Mouse (Mus musculus) midbrain, embryonic 15.5 days (tissue): ENCODE measurements around the gene Gnat3. TPM values are rescaled to one million over a fixed set of nuclear protein-coding genes. Genes with fewer than 3 reads are reported as not detected.

Experiments
- ATAC-seq: fragments of 200-750 bp; cut with Nextera tagmentation; replicated peaks from 2 replicates; pipeline ENCODE4 v1.8.0; 2017; ENCODE audit warnings: moderate TSS enrichment
- H3K27ac ChIP-seq: fragments of 300-500 bp; sonication (generic); 2 replicates; pipeline ENCODE4 v1.5.1; 2015; ENCODE audit warnings: mild to moderate bottlenecking, inconsistent platforms
- H3K27me3 ChIP-seq: fragments of 300-500 bp; sonication (generic); replicated peaks from 2 replicates; pipeline ENCODE4 v1.6.1; 2015; ENCODE audit warnings: inconsistent platforms
- H3K36me3 ChIP-seq: fragments of 300-500 bp; sonication (generic); replicated peaks from 2 replicates; pipeline ENCODE4 v1.6.1; 2015; ENCODE audit warnings: inconsistent platforms
- H3K4me1 ChIP-seq: fragments of 300-500 bp; sonication (generic); 2 replicates; pipeline ENCODE4 v1.6.1; 2015; ENCODE audit warnings: inconsistent platforms
- H3K4me2 ChIP-seq: fragments of 300-500 bp; sonication (generic); 2 replicates; pipeline ENCODE4 v1.6.1; 2015; ENCODE audit warnings: inconsistent platforms, mild to moderate bottlenecking, moderate library complexity
- H3K4me3 ChIP-seq: fragments of 300-500 bp; sonication (generic); 2 replicates; pipeline ENCODE4 v1.5.1; 2015; ENCODE audit warnings: mild to moderate bottlenecking, inconsistent platforms
- H3K9ac ChIP-seq: fragments of 300-500 bp; sonication (generic); 2 replicates; pipeline ENCODE4 v1.6.1; 2015; ENCODE audit warnings: mild to moderate bottlenecking, inconsistent platforms
- H3K9me3 ChIP-seq: fragments of 300-500 bp; sonication (generic); 2 replicates; pipeline ENCODE4 v1.6.1; 2016; ENCODE audit warnings: inconsistent platforms
- WGBS: fragments of 180-500 bp; shearing (Covaris S2); methylation state at CpG from one replicate; pipeline ENCODE4 v1.1.7; 2015; ENCODE audit warnings: mixed read lengths; 5-methylcytosine and 5-hydroxymethylcytosine counted together
- polyA plus RNA-seq: library from polyadenylated mRNA; unstranded; fragments of >200 nt; fragmentation: Nextera tagmentation; extraction: Ambion mirVana; gene quantifications from 2 replicates; pipeline ENCODE4 v1.2.1, GENCODE M21; 2015

Gene Gnat3
- polyA plus RNA-seq, 1 experiment from 2014 or later: not detected

GRCm38 (mm10) chr5:18013196-18013595 is 50.8 kb downstream of the Gnat3 start:
- Histone ChIP-seq H3K9ac (no peak overlapping the region), H3K27me3 (no peaks in the 10 kb centered on the region), H3K27ac (no peak overlapping the region), H3K4me2 (no peak overlapping the region), H3K9me3 (no peaks in the 10 kb centered on the region), H3K4me1 (no peaks in the 10 kb centered on the region), H3K4me3 (no peak overlapping the region), H3K36me3 (no peaks in the 10 kb centered on the region)
- 73% methylated on average over 2 of the region's 2 CpGs for WGBS
- ATAC-seq: no peak

- Histone ChIP-seq H3K9ac (no peak overlapping the region), H3K27ac (no peak overlapping the region), H3K4me2 (no peak overlapping the region), H3K4me3 (no peak overlapping the region), H3K4me1 (no peaks in the 10 kb centered on the region), H3K36me3 (no peaks in the 10 kb centered on the region), H3K27me3 (no peaks in the 10 kb centered on the region), H3K9me3 (no peaks in the 10 kb centered on the region)
- 90% methylated on average over 4 of the region's 4 CpGs for WGBS
- no peak for ATAC-seq
Observed at GRCm38 (mm10) chr5:18014209-18014829, 52.0 kb downstream of the Gnat3 start.

- H3K27ac ChIP-seq: no peak overlapping the region
- no peak overlapping the region for H3K4me3 ChIP-seq
- ATAC-seq: no peak
- H3K9me3 ChIP-seq: no peaks in the 10 kb centered on the region
- no peak overlapping the region for H3K9ac ChIP-seq
- H3K4me2 ChIP-seq: no peak overlapping the region
- H3K27me3 ChIP-seq: no peaks in the 10 kb centered on the region
- no peaks in the 10 kb centered on the region for H3K36me3 ChIP-seq
- no peaks in the 10 kb centered on the region for H3K4me1 ChIP-seq
Observed at GRCm38 (mm10) chr5:18023347-18023746, 61.0 kb downstream of the Gnat3 start.

GRCm38 (mm10) chr5:18027531-18027930 is 65.2 kb downstream of the Gnat3 start:
- no peaks in the 10 kb centered on the region for H3K27me3 ChIP-seq
- WGBS: 90% methylated on average over 3 of the region's 3 CpGs
- no peak for ATAC-seq
- no peak overlapping the region for H3K9ac ChIP-seq
- H3K4me1 ChIP-seq: no peaks in the 10 kb centered on the region
- no peaks in the 10 kb centered on the region for H3K36me3 ChIP-seq
- H3K4me3 ChIP-seq: no peak overlapping the region
- no peak overlapping the region for H3K27ac ChIP-seq
- no peak overlapping the region for H3K4me2 ChIP-seq
- H3K9me3 ChIP-seq: no peaks in the 10 kb centered on the region

GRCm38 (mm10) chr5:18035848-18036638 is 73.7 kb downstream of the Gnat3 start:
- H3K9ac ChIP-seq: no peak overlapping the region
- H3K9me3 ChIP-seq: 0 out of 2 replicates have a peak, but pooled peaks cover 6% of the 10 kb centered on the region
- H3K36me3 ChIP-seq: no peaks in the 10 kb centered on the region
- H3K27me3 ChIP-seq: no peaks in the 10 kb centered on the region
- 91% methylated on average over 14 of the region's 14 CpGs for WGBS
- no peak overlapping the region for H3K27ac ChIP-seq
- no peaks in the 10 kb centered on the region for H3K4me1 ChIP-seq
- H3K4me2 ChIP-seq: no peak overlapping the region
- no peak overlapping the region for H3K4me3 ChIP-seq
- no peak for ATAC-seq

GRCm38 (mm10) chr5:18043022-18043421 is 80.7 kb downstream of the Gnat3 start:
- Histone ChIP-seq H3K9me3 (no peaks in the 10 kb centered on the region), H3K4me1 (no peaks in the 10 kb centered on the region), H3K27me3 (no peaks in the 10 kb centered on the region), H3K4me2 (no peak overlapping the region), H3K27ac (no peak overlapping the region), H3K9ac (no peak overlapping the region), H3K4me3 (no peak overlapping the region), H3K36me3 (no peaks in the 10 kb centered on the region)
- no peak for ATAC-seq
- WGBS: 2% methylated on average over 2 of the region's 2 CpGs

- Histone ChIP-seq H3K27ac (no peak overlapping the region), H3K4me2 (no peak overlapping the region), H3K36me3 (no peaks in the 10 kb centered on the region), H3K27me3 (no peaks in the 10 kb centered on the region), H3K9me3 (no peaks in the 10 kb centered on the region), H3K9ac (no peak overlapping the region), H3K4me3 (no peak overlapping the region), H3K4me1 (no peaks in the 10 kb centered on the region)
- no peak for ATAC-seq
- WGBS: 100% methylated on average over 1 of the region's 1 CpGs
Observed at GRCm38 (mm10) chr5:18048841-18049240, 86.5 kb downstream of the Gnat3 start.

- Histone ChIP-seq H3K9me3 (no peaks in the 10 kb centered on the region), H3K27ac (no peak overlapping the region), H3K36me3 (no peaks in the 10 kb centered on the region), H3K4me3 (no peak overlapping the region), H3K27me3 (no peaks in the 10 kb centered on the region), H3K9ac (no peak overlapping the region), H3K4me1 (no peaks in the 10 kb centered on the region), H3K4me2 (no peak overlapping the region)
- peak; percentile 67 for ATAC-seq
- 43% methylated on average over 2 of the region's 2 CpGs for WGBS
Observed at GRCm38 (mm10) chr5:18055323-18055722, 93.0 kb downstream of the Gnat3 start.

Other genes starting within 250 kb of the Gnat3 start
- gene Cd36, start 73.7 kb upstream of the Gnat3 start, polyA plus RNA-seq: 2.1 and 3.2 TPM in 2 replicates